Mouse (Mus musculus) kidney, postnatal 10 days (tissue): ENCODE measurements around the gene Gucy2g.
"Not testable (repeated sequence)": the region's sequence is repeated elsewhere in the genome, so short reads cannot be mapped to it uniquely, and the experiment has no call there.

Experiments used
- DNase-seq: peaks from one replicate; pipeline ENCODE4 v3.0.0; 2021; ENCODE audit warnings: mixed read lengths

Gucy2g gene

DNA sequence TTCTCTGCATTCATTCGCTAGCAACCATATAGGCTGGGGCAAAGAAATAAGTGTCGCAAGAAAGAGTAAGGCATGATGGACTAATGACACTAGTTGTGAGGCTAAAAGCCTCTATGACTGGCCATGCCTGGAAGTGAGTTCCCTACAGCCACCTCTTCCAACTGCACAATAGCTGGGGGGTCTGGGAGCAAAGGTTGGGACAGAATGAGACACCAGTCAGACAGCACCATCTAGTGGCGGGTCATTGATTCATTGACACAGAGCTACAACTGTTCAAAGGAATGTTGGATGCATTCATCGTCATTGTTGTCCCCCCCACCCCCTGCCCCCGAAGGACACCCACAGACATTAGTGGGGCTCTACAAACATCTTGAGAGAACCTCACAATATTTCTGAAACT lies 42.7 kb downstream of the Gucy2g start:
- DNase-seq: peak; percentile 86

DNA sequence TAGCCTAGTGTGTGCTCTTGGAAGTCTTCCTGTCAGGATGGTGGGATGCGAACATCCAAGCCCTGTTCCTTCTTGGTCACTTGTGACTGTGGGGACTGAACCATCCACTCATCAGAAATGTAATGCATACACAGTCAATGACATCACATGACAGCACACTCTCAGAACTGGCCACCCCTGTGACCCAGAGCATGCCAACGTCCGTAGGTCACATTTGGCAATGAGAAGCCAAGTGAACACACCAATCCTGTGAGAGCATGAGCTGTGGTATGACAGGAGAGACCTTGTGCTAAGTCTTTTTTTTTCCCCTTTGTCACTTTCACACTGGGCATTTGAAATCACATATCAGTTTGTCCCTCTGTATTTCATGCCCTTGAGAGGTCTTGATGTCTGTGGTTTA lies 45.5 kb downstream of the Gucy2g start:
- DNase-seq: no peak

DNA sequence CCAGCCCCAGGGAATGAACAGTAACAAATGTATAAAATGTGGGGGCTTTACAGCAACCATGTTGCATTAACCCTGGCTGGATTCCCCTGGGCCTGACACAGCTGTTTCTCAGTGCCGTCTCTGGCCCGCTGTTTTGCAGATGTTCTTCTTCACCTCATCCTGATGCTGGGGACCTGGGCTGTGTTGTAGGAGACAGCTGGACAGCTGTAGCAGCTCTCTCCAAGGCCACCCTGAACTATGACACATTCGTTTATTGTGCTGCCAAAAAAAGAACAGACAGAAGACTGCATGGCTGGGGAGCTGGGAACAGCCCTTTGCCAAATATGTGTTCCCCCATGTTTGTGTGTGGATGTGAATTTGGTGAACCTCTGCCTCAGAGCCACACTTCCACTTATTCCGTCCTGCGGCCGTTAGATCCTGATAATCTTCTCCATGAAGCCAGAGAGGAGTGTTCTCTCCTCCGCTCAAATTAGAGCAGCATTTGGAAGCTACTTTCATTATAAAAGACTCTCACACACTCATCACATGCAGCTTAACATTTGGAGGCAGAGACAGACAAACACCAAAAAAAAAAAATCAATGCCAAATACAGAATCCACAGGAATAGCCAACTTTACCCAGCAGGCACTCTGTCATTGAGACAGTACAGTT lies 46.4 kb downstream of the Gucy2g start:
- DNase-seq: peak; percentile 70

DNA sequence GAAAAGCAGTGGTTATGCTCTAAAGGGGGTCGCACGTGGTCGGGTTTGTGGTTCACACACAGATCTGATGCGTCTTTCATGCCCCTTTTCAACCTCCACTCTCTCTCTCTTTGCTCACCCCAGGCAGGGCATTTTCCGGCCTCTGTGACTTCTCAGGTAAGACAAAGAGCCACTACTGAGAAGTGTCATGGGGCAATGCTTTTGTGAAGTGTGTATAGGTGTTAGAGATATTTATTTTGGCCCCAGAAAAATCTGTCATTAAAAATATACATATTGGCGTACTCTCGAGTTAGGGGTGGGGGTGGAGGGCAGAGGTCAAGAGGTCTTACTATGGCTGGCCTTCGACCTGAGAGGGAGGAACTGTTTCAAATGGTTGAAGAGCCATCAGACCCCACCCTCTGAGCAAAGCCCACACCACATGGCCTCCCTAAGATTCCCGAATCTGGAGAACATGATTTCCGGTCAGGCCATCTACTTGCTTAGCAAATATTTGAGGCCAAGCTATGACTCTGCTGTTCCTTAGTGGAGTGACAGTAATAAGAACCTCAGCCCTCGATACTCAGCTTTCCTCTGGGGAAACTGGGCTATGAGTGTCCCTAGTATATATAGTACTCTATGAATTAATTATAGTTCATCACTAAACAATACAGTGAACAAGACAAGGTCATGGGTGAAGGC lies 47.2 kb downstream of the Gucy2g start:
- no peak for DNase-seq

DNA sequence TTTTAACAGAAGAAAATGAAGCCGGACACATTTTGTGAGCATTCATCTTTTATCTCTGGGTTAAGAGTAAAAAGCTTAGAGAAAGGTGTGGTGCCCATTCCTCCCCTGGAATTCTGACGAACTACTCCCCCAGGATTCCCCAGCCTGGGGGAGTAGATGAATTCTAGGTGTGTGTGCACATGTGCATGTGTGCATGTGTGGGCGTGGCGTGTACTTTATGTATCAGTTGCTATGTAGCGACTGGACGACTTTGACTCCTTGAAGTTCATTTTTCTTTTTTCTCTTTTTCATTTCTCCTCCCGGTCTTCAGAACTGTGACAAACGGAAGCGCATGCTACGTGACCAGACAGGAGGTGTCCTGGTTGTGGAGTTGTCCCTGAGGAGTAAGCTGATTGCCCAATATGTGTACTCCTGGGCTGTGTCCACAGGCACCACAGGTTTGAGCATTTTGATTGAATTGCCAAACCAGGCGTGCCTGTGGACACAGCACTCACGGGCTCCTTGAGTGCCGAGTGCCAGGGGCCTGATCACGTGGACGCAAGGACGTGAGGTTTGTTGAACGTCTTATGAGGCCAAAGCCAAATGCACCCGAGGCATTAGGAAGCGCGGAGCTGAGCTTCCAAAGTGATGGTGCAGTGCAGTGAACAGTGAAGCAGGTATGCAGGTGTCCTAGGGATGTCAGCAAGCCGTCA lies 48.6 kb downstream of the Gucy2g start:
- no peak for DNase-seq

DNA sequence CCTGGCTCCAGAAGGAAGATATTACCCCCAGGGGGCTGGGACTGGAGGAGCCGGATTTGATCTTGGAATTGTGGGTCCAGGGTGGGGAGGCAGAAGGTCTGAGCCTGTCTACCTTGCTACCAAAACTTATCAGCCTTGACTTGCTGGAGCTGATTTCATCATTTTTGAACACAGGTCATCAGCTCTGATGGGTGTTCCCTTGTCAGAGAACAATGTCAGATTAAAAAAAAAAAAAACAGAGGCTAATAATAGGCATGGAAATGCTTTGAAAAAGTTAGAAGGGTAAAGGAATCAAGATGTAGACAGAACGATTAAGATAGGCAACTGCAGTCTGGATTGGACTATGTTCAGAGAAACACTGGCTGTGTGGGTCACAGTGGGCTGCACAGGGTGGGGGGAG lies 49.4 kb downstream of the Gucy2g start:
- no peak for DNase-seq

DNA sequence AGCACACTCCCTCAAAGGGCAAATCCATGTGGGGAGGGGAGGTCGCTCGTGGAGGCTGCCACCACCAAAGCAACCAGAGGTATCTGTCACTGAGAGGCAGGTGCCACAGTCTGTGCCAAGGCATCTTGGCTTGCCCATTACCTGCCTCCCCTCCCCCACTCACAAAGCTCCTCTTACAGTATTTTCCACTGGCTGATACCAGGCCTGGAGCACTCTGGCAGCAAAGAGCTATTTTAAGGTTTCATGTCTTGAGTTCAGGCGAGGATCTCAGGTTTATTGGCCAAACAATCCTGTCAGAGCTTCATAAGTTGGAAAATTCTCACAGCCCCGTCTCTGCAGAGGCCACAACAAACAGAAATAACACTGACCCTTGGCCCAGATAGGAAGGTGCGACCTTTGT lies 51.0 kb downstream of the Gucy2g start:
- peak; percentile 44 for DNase-seq

DNA sequence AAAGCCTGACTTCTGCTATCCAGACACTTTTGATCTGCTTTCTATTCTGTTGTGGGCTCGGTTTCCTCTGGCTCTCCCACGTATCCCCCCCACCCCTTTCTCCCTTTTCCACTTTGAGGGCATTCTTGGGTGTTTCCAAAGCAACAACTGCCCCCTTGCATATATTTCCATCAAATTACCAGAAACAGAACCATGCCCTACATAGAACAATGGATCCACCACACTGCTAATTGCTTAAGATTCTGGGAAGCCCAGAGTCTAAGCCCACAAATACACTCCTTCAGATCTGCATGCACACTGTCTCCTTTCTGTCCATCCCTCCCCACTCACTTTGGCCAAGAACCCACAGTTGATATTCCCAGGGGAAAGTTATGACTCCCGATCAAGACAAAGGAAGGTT lies 55.4 kb downstream of the Gucy2g start:
- DNase-seq: no peak

DNA sequence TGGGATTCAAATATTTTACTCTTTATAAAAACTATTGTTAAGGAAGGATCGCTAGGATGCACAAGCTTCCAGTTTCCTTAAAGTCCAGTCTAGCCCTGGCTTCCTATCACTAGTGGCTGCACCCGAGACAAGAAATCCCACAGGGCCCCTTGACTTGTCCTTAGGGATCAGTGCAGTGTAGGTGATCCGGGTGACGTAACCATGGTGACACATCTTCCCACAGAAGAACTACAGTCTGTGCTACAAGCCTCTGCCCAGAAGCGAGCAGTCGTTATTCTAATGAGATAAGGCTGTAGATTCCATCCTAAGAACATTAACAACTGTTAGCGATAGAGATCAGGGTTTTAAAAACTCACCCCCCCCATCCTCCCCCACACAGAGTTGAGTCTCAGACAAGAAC lies 56.0 kb downstream of the Gucy2g start:
- DNase-seq: no peak

DNA sequence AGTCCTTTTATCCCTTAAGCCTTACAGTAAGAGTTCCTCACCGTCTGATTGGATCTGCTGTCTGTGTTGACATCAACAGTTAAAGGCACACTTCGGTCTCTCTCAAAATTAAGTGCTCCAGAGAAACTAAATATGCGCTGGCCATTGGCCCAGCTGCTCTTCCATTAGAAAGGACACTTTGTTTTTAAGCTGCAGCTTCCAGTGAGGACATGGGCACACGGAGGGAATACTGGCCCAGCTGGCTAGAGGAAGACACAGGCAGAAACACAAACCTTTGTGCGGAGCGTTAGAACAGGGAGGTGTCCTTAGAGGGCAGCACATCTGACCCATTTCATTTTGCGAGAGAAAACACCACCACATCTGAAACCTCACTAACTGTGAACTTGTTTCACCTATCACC lies 56.6 kb downstream of the Gucy2g start:
- no peak for DNase-seq

DNA sequence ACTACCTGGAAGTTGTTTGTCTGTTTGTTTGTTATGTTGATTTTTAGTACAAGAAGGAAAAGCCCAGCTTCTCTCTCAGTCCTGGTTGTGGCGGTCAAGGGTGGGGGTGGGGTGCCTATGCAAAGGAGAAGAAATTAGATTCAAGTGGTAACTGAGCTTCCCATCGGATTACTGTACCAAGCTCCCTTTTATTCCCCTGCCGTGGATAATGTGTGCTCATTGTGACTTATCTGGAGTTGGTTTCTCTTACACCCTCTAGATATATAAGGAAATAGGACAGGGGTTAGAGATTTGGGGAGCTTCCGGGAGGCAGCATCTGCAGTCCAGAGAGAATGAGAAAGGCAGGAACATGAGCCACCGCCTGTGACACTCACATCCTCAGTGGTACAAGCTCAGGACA lies 60.6 kb downstream of the Gucy2g start, which contains the start of gene Tectb:
TSS of gene Tectb (plus strand) at position 301 of the 400 bp plus-strand sequence.
- DNase-seq: no peak

DNA sequence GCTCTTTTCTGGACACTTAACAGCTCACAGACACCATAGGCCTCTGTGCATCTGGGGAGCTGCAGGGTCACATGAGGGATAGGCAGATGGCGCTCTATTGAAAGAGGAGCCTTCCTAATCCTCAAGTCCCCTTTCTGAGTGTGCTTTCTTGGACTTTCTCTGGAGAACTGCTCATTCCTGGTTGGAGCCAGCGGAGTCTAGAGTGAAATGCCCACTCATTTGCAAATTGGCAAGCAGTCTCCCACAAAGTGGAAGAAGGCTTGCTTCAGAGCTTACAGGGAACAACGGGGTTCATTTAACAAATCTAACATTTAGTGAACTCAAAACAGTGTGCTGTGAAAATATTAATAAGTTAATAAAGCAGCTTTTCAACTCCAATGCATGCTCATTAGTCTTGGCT lies 63.9 kb downstream of the Gucy2g start:
- DNase-seq: no peak

DNA sequence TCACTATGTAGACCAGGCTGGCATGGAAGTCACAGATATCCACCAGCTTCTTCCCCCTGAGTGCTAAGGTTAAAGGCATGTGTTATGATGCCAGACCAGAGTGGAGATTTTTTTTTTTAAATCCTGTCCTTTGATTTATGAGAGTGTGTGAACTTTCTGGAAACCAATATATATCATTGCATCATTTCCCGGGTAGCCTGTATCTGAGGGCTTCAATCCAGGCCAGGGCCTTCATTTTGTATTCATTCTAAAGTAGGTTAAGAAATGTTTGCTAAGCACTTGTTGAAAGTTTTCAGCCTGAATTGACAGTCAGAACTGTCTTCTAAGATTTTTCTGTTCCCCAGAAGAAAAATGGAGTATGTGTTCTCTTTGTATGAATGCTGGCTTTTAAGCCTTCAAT lies 69.5 kb downstream of the Gucy2g start:
- no peak for DNase-seq

DNA sequence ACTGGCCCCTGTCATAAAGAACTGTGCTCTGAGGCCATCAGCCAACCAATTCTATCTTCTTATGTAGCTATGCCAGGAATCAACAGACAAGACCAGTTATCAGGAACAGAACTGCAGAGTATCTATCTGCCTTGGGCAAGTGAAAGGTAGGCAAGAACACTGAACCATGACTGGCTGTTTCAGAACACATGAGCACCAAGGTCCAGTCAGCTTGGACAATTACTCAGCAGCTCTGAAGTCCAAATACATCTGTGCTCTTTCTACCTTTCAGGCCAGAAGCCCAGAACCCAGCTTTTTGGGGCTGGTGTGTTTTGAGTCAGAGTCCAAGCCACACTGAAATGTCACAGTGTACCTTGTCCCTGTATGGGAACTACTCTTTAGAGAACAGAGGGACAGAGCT lies 70.6 kb downstream of the Gucy2g start:
- DNase-seq: no peak

DNA sequence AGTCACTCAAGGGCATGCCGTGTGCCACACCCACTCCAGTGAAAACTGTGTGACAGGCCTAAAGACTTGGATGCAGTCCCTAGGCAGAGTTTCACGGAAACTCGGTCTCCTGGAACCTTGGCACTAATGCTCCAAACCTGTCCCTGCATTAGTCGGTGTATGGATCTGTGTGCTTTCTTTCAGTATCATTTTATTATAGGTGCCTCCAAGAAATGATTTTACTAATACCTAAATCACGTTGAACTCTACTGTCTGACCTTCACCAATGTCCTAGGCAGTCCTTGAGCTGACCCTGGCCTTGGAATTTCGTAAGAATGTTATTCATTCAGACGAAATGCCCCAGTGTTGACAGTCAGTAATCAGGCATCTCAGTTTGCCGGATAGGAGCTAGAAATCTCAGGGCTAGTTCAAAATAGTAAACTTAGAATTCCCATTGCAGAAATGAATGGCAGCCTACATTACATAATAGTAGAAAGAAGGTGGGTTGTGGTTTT lies 71.8 kb downstream of the Gucy2g start:
- not testable (repeated sequence) for DNase-seq

DNA sequence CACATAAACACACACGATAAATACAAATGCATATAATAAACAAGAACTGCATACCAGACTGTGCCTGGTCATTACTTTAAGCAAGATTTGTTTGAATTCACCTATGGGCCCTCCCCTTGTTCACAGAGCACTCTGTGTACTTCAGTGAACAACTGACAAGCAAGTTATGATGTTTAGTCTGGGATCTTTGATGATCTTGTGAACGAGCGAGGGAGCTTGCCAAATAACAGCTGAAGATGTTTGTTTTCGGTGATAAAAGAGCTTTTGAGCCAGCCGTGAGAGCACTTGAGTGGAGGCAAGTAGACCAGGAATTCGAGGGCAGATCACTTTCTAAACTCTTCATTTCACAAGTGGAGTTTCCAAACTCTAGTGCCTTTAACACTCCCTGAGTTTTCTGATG lies 72.7 kb downstream of the Gucy2g start:
- no peak for DNase-seq

DNA sequence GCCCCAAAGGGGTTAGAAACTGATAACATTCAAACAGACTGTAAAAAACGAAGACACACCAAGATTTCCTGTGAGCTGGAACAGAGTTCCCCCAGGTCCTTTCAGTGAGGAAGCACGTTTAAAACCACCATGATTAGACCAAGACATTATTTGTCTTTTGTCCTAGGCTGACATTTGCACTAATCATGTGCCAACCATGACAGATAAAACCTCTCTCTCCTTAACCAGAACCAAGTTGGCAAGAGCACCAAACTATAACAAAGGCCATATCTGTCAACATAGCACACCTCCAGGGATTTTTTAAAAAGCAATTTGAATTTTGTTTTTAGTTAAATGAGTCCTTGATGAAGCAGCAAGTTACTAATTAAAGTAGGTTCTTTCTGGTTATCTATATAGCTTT lies 73.3 kb downstream of the Gucy2g start:
- DNase-seq: no peak

DNA sequence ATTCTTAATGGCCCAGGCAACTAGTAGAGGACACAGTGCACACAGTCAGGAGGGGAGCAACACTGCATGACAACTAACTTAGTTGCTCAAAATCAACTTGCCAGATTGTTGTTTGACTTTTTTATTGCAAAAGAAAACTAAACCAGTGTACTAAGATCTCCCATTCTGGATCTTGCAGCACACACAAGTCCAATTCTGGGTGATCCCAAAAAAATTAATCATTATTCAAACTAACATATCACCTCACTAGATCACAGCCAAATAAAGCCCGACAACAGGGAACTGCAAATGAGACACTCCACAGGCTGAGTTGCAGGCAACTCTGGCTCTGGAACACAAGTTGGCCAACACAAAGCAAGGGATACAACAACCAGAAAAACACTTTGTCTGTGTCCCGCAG lies 74.3 kb downstream of the Gucy2g start:
- DNase-seq: no peak

DNA sequence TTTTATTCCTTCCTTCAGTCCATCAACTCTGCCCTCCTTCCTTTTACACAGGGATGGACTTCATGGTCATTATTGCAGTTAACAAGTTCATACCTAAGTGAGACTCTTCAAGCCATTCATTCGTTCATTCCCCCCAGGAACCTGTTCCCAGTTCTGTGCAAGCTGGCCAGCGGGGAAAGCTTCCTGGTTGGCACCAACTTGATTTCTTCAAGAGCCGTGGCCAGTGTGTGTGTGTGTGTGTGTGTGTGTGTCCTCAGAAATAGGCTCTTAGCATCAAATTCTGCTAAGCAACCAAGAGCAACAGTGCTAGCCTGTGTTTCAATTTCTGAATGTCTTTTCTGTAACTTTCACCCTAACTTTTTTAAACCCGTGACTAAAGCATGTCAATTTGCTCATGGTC lies 75.1 kb downstream of the Gucy2g start:
- no peak for DNase-seq

DNA sequence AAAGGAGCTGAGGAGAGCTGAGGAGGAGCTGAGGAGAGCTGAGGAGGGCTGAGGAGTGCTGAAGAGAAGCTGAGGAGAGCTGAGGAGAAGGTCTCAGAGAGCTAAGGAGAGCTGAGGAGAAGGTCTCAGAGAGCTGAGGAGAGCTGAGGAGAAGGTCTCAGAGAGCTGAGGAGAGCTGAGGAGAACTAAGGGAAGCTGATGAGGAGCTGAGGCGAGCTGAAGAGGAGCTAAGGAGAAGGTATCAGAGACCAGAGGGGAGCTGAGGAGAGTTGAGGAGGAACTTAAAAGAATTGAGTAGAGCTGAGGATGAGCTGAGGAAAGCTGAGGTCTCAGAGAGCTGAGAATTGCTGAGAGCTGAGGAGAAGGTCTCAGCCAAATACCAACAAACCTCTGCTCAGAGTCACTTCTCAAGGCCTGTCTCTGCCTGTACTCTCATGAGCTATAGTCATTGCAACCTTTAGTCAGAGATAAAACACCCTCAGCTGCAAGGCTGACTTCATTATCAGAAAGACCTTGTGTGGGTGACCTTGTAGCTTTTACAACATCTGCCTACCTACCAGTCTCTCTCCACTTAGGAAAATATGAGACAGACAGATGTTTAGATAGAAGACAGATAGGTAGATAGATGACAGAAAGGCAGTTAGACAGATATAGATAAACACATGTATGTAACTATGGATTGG lies 75.7 kb downstream of the Gucy2g start:
- no peak for DNase-seq

DNA sequence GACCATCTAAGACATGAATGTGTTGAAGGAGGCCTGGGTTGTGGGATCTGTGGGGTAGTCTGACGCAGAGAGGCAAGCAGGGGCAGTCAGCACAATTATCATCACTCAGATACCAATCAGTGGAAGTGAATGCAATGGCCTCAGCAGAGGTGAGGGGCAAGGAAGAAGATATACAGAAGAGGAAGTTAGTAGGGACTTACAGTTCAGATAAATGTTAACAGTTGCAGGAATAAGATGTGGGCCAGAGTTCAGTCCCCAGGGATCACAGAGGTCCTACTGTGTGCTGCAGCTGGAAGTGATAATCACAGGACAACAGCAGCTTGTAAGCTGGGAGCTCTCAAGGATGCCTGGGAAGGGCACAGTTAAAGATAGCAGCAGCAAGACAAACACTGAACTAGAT lies 76.9 kb downstream of the Gucy2g start:
- DNase-seq: no peak

DNA sequence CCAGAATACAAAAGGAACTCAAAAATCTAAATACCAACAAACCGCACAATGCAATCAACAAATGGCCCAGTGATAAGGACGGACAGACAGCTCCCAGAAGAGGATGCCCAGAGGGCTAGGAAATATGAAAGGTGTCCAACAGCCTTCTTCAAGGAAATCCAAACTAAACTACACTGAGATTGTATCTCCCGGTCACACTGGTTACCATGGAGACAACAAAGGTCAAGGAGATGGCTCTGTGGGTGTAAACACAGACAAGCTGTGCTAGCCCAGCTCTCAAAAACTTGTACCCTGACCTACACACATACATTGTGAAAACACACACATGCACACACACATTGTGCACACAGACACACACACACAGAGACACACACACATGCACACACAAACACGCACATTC lies 78.8 kb downstream of the Gucy2g start:
- no peak for DNase-seq

DNA sequence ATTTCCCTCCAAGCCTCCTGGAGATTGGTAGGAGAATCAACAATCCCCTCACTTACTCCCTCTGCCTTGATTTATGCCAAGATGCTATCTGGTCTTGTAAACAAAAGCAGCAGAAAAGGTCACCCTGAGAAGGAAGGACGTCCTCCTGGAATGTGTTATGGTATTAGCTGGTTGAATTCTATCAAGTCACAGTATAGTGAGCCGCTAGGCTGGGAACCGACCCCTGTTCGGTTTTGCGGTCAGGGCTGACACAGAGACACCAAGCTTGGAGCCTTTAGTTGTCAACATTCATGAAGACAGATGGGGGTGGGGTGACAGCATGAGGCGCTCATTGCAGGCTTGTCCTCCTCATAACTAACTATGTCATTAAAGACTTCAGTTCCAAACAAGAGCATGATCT lies 81.2 kb downstream of the Gucy2g start:
- peak; percentile 27 for DNase-seq

DNA sequence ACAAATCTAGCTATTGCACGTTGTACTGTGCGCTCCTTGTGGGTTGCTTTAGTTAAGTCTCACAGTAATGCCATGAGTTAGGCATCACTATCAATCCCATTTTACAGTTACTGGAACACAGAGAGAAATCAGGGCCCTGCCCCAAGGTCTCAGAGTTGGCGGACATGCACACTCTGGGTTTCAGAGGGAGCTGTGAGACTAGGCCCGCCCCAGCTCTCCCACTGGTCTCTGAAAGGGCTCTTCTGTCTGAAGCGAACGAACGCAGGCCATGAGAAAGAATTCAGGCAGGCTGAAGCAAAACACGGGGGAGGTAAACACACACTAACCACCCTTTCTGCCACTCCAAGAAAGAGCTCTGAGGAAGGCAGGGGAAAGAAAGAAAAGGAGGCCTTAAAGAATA lies 82.4 kb downstream of the Gucy2g start:
- DNase-seq: no peak
